ENCODE assay signal across 7 mouse cellular contexts in the genomic region with DNA sequence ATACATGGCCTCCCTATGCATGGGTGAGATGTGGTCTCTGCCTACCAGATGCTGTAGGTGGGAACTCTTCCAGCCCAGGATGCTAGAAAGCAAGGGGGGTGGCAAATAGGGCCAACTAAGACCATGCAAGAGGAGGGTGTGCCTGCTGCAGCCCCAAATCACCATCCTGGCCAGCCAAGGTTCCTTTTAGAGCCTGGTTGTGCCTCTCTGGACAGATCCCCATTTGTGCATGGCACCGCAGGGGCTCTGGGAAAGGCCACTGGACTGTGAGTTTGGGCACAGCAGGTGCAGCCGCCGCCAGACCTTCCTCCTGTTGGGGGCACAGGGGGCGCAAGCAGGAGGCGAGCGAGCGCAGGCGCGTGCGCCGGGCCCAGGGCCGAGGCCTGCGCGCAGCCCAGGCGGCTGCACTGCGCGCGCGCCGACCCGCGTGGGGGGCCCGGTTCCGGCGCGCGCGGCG. TPM values are rescaled to one million over a fixed set of nuclear protein-coding genes. Genes with fewer than 3 reads are reported as not detected.
A peak's percentile ranks its signal among the peaks of the same experiment; 100 is the strongest.
DNase-seq lines count a peak whose midpoint lies in the region; ATAC-seq and TF ChIP-seq lines count a peak whose summit lies in the region.

No protein-coding gene starts in this region.

- peak overlapping the region; percentile 85 for H3K4me2 ChIP-seq in lung, embryonic 14.5 days
- H3K4me2 ChIP-seq in embryonic facial prominence, embryonic 12.5 days (replicated peaks) = peak overlapping the region; percentile 91
- peak overlapping the region; percentile 78 for H3K4me2 ChIP-seq in heart, postnatal 0 days (ENCODE audit: low read depth, low read length)
- H3K4me2 ChIP-seq in limb, embryonic 13.5 days (replicated peaks) = peak overlapping the region; percentile 89

- ATAC-seq in lung, embryonic 14.5 days (ENCODE audit: insufficient read depth) = peak; percentile 85
- peak; percentile 78 for ATAC-seq in embryonic facial prominence, embryonic 12.5 days (ENCODE audit: insufficient number of reproducible peaks, insufficient read depth, low FRiP score, low TSS enrichment)
- peak; percentile 73 for ATAC-seq in heart, postnatal 0 days (ENCODE audit: insufficient read depth, low read depth)
- ATAC-seq in limb, embryonic 13.5 days (ENCODE audit: low FRiP score, low read depth) = peak; percentile 86
- ATAC-seq in inflammation-experienced regulatory T-cells, adult 6 months = no peak

- no peak for DNase-seq in lung, embryonic 14.5 days
- DNase-seq in lung, adult 18-20 months = no peak
- peak; percentile 16 for DNase-seq in heart, postnatal 0 days (ENCODE audit: low spot score)
- DNase-seq in retina, postnatal 1 day = peak; percentile 84

- H3K4me1 ChIP-seq in lung, embryonic 14.5 days (ENCODE audit: insufficient read depth) = no peaks in the 10 kb centered on the region
- peaks cover 6% of the 10 kb centered on the region; the same call in 1 of the 2 replicates for H3K4me1 ChIP-seq in embryonic facial prominence, embryonic 12.5 days
- H3K4me1 ChIP-seq in heart, postnatal 0 days (ENCODE audit: control insufficient read depth, insufficient read depth) = peaks cover 8% of the 10 kb centered on the region
- H3K4me1 ChIP-seq in limb, embryonic 13.5 days = peaks cover 17% of the 10 kb centered on the region

- peaks cover 9% of the 10 kb centered on the region; the same call in 1 of the 2 replicates for H3K9me3 ChIP-seq in lung, embryonic 14.5 days (ENCODE audit: low read depth, low read length)
- H3K9me3 ChIP-seq in embryonic facial prominence, embryonic 12.5 days = 0 out of 2 replicates have a peak, but pooled peaks cover 7% of the 10 kb centered on the region
- 0 out of 2 replicates have a peak, but pooled peaks cover 5% of the 10 kb centered on the region for H3K9me3 ChIP-seq in heart, postnatal 0 days (replicated peaks; ENCODE audit: control insufficient read depth, low read length)
- H3K9me3 ChIP-seq in limb, embryonic 13.5 days = peaks cover 8% of the 10 kb centered on the region

- 2% methylated on average over 29 of the region's 29 CpGs for WGBS in lung, embryonic 14.5 days
- under 1% methylated on average over 27 of the region's 29 CpGs for WGBS in embryonic facial prominence, embryonic 12.5 days
- 1% methylated on average over 29 of the region's 29 CpGs for WGBS in heart, postnatal 0 days
- WGBS in limb, embryonic 13.5 days = under 1% methylated on average over 28 of the region's 29 CpGs

- peak overlapping the region; percentile 66 for H3K9ac ChIP-seq in lung, embryonic 14.5 days
- peak overlapping the region; percentile 87 for H3K9ac ChIP-seq in embryonic facial prominence, embryonic 12.5 days
- H3K9ac ChIP-seq in heart, postnatal 0 days (replicated peaks; ENCODE audit: low read depth, low read length) = peak overlapping the region; percentile 73
- H3K9ac ChIP-seq in limb, embryonic 13.5 days = peak overlapping the region; percentile 85

- 0 out of 2 replicates have a peak, but pooled peaks have one; percentile 12 for TF ChIP-seq CTCF in lung, embryonic 14.5 days (IDR thresholded peaks at IDR 0.05; ENCODE audit: low read depth)
- no peak for TF ChIP-seq CTCF in heart, postnatal 0 days (IDR thresholded peaks at IDR 0.05; ENCODE audit: low read depth)

- peak overlapping the region; percentile 57 for H3K4me3 ChIP-seq in lung, embryonic 14.5 days (ENCODE audit: low read depth, low read length)
- peak overlapping the region; percentile 85 for H3K4me3 ChIP-seq in embryonic facial prominence, embryonic 12.5 days
- peak overlapping the region; percentile 62 for H3K4me3 ChIP-seq in heart, postnatal 0 days (ENCODE audit: low read depth, low read length)
- peak overlapping the region; percentile 79 for H3K4me3 ChIP-seq in limb, embryonic 13.5 days

- H3K27me3 ChIP-seq in lung, embryonic 14.5 days (ENCODE audit: insufficient read depth, low read length) = peaks cover 6% of the 10 kb centered on the region
- peaks cover 12% of the 10 kb centered on the region for H3K27me3 ChIP-seq in embryonic facial prominence, embryonic 12.5 days
- no peaks in the 10 kb centered on the region; the same call in 1 of the 2 replicates for H3K27me3 ChIP-seq in heart, postnatal 0 days (ENCODE audit: control insufficient read depth, insufficient read depth, low read length)
- H3K27me3 ChIP-seq in limb, embryonic 13.5 days = peaks cover 25% of the 10 kb centered on the region

- no peak overlapping the region for H3K27ac ChIP-seq in lung, embryonic 14.5 days (ENCODE audit: low read depth)
- no peak overlapping the region for H3K27ac ChIP-seq in embryonic facial prominence, embryonic 12.5 days
- peak overlapping the region; percentile 86 for H3K27ac ChIP-seq in heart, postnatal 0 days (ENCODE audit: low read depth)
- H3K27ac ChIP-seq in limb, embryonic 13.5 days = no peak overlapping the region

- H3K36me3 ChIP-seq in lung, embryonic 14.5 days (ENCODE audit: insufficient read depth) = no peaks in the 10 kb centered on the region
- H3K36me3 ChIP-seq in embryonic facial prominence, embryonic 12.5 days = no peaks in the 10 kb centered on the region
- H3K36me3 ChIP-seq in heart, postnatal 0 days (replicated peaks; ENCODE audit: control insufficient read depth, insufficient read depth, low read length) = no peaks in the 10 kb centered on the region
- no peaks in the 10 kb centered on the region; the same call in 1 of the 2 replicates for H3K36me3 ChIP-seq in limb, embryonic 13.5 days

- TF ChIP-seq EP300 in heart, postnatal 0 days (IDR thresholded peaks at IDR 0.05; ENCODE audit: low read depth) = no peak

RNA-seq across cellular contexts. Expression of gene Clip4, which starts 14.0 kb away (rescaled TPM):
- polyA plus RNA-seq in lung, embryonic 14.5 days (2014; fragmentation: Nextera tagmentation; extraction: Ambion mirVana) = 4.3 and 5.3 TPM in 2 replicates
- 8.2 and 8.8 TPM in 2 replicates for polyA plus RNA-seq in embryonic facial prominence, embryonic 12.5 days (2016; fragmentation: Nextera tagmentation; extraction: Ambion mirVana)
- total RNA-seq in heart, postnatal 0 days (2014; rRNA removed; ENCODE audit: low replicate concordance) = 34.3 and 49.9 TPM in 2 replicates
- polyA plus RNA-seq in heart, postnatal 0 days (2015; fragmentation: Nextera tagmentation; extraction: Ambion mirVana) = 43.4 and 51.2 TPM in 2 replicates
- polyA plus RNA-seq in limb, embryonic 13.5 days (2015; fragmentation: Nextera tagmentation; extraction: Ambion mirVana) = 6.0 and 7.5 TPM in 2 replicates
- polyA plus RNA-seq in inflammation-experienced regulatory T-cells, adult 6 months (2017; shearing (Covaris generic)) = under 1 TPM in 1 of 3 experiments, not detected in 2; 0.28 TPM

RNA-seq across cellular contexts. Expression of gene Pcare, which starts 29.6 kb away (rescaled TPM):
- not detected in 2 replicates for polyA plus RNA-seq in lung, embryonic 14.5 days (2014; fragmentation: Nextera tagmentation; extraction: Ambion mirVana)
- not detected in 2 replicates for polyA plus RNA-seq in embryonic facial prominence, embryonic 12.5 days (2016; fragmentation: Nextera tagmentation; extraction: Ambion mirVana)
- total RNA-seq in heart, postnatal 0 days (2014; rRNA removed; ENCODE audit: low replicate concordance) = not detected in 2 replicates
- 0.03 TPM in 1 of 2 replicates, not detected in the other for polyA plus RNA-seq in heart, postnatal 0 days (2015; fragmentation: Nextera tagmentation; extraction: Ambion mirVana)
- polyA plus RNA-seq in limb, embryonic 13.5 days (2015; fragmentation: Nextera tagmentation; extraction: Ambion mirVana) = not detected in 2 replicates
- not detected for polyA plus RNA-seq in inflammation-experienced regulatory T-cells, adult 6 months (2017; shearing (Covaris generic))

Comparison
In these comparisons a context has a peak if more than half of its experiments do, and no peak if none do; other contexts are left out.
1. DNase-seq: peak in heart, postnatal 0 days (single experiment) and retina, postnatal 1 day (single experiment); none in lung, embryonic 14.5 days (single experiment) and lung, adult 18-20 months (0 of 2).
2. Peak in every context shown above with its lines, with median percentiles within 50 percentile points of each other: H3K4me2 ChIP-seq, H3K4me3 ChIP-seq and H3K9ac ChIP-seq.